Mouse (Mus musculus): ENCODE measurements around the gene Cd81. TPM values are rescaled to one million over a fixed set of nuclear protein-coding genes. Genes with fewer than 3 reads are reported as not detected.

Gene Cd81
- polyA plus RNA-seq, 1 experiment = 78.4 TPM

DNA sequence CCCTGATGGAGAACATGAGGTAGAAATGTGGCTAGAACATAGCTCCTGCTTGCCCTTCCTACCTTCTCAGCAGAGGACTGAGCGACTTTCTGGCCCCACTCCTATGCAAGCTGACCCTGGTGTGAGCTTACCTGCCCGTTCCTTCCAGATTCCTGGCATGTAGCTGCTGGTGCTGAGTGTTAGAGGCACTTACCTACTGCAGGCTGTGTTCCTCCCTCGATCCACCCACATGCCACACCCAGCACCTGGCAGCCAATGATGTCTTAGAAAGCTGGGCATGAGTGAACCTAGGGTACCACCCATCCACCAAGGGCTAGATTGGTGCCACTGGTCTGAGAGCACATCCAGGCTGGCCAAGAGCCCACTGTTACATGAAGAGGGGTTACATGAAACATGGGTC is 41.3 kb downstream of the Cd81 start:
- H3K4me3 ChIP-seq (ENCODE audit: control insufficient read depth, low read depth, low read length) = no peak overlapping the region
- H3K27me3 ChIP-seq (ENCODE audit: control insufficient read depth, insufficient read depth, low read length) = no peaks in the 10 kb centered on the region
- TF ChIP-seq CTCF (IDR thresholded peaks at IDR 0.05; ENCODE audit: control insufficient read depth, insufficient read depth, insufficient replicate concordance, low read depth, low read length) = no peak
- no peak for TF ChIP-seq POLR2A (IDR thresholded peaks at IDR 0.05; ENCODE audit: control insufficient read depth, low read depth, low read length)
- H3K36me3 ChIP-seq (ENCODE audit: control insufficient read depth, insufficient read depth, low read length) = no peaks in the 10 kb centered on the region
- no peak overlapping the region for H3K27ac ChIP-seq (ENCODE audit: control insufficient read depth, insufficient read depth, low read depth, low read length)
- no peaks in the 10 kb centered on the region for H3K4me1 ChIP-seq (ENCODE audit: control insufficient read depth, insufficient read depth, low read length)

GRCm38 (mm10) chr7:143094592-143095553 is 42.3 kb downstream of the Cd81 start, which contains the start of gene Trpm5:
Trpm5 (minus strand) TSS chr7:143094642.
- TF ChIP-seq POLR2A (IDR thresholded peaks at IDR 0.05; ENCODE audit: control insufficient read depth, low read depth, low read length) = no peak
- peak; percentile 81 for TF ChIP-seq CTCF (IDR thresholded peaks at IDR 0.05; ENCODE audit: control insufficient read depth, insufficient read depth, insufficient replicate concordance, low read depth, low read length)
- no peaks in the 10 kb centered on the region for H3K27me3 ChIP-seq (ENCODE audit: control insufficient read depth, insufficient read depth, low read length)
- H3K4me3 ChIP-seq (ENCODE audit: control insufficient read depth, low read depth, low read length) = no peak within 1 kb of the TSS
- H3K36me3 ChIP-seq (ENCODE audit: control insufficient read depth, insufficient read depth, low read length) = no peaks in the 10 kb centered on the region
- no peak within 1 kb of the TSS for H3K27ac ChIP-seq (ENCODE audit: control insufficient read depth, insufficient read depth, low read depth, low read length)
- H3K4me1 ChIP-seq (ENCODE audit: control insufficient read depth, insufficient read depth, low read length) = no peaks in the 10 kb centered on the region

DNA sequence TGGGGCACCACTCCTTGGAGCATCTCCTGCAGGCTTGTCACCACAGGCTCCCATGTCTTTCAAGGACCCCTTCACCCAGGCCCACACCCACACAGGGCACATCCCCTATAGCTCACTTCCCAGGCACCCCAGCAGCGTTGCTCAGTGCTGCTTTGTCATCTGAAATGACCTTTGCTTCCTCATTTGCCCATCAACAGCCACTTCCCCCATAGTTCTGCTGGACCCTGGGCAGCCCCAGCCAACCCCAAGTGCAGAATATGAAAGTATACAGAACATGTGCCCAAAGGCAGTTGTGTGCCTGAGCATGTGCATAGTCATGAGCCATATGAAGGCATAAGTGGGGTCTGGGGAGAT is 43.0 kb downstream of the Cd81 start:
- no peak overlapping the region for H3K4me3 ChIP-seq (ENCODE audit: control insufficient read depth, low read depth, low read length)
- no peaks in the 10 kb centered on the region for H3K4me1 ChIP-seq (ENCODE audit: control insufficient read depth, insufficient read depth, low read length)
- H3K27ac ChIP-seq (ENCODE audit: control insufficient read depth, insufficient read depth, low read depth, low read length) = no peak overlapping the region
- TF ChIP-seq CTCF (IDR thresholded peaks at IDR 0.05; ENCODE audit: control insufficient read depth, insufficient read depth, insufficient replicate concordance, low read depth, low read length) = no peak
- TF ChIP-seq POLR2A (IDR thresholded peaks at IDR 0.05; ENCODE audit: control insufficient read depth, low read depth, low read length) = no peak
- H3K36me3 ChIP-seq (ENCODE audit: control insufficient read depth, insufficient read depth, low read length) = no peaks in the 10 kb centered on the region
- no peaks in the 10 kb centered on the region for H3K27me3 ChIP-seq (ENCODE audit: control insufficient read depth, insufficient read depth, low read length)

DNA sequence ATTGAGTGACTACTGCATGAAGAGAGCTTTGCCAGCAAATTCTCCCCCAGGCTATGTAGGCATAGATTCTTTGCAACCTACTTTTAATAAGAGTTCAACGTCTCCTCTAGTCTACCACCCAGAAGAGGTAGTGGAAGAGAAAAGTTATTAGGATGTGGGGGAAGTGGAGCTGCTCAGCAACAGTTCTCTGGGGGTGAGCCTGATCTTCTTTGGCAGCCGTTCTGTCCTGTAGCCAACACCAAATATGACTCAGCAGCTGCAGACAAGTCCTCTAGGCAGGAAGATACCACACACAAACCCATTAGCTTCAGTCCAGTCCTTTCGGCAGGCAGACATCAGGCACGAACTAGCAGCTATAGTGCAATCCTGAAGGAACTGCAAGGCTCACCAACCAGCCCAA is 48.2 kb downstream of the Cd81 start:
- TF ChIP-seq CTCF (IDR thresholded peaks at IDR 0.05; ENCODE audit: control insufficient read depth, insufficient read depth, insufficient replicate concordance, low read depth, low read length) (no peak), POLR2A (IDR thresholded peaks at IDR 0.05; ENCODE audit: control insufficient read depth, low read depth, low read length) (no peak)
- Histone ChIP-seq H3K4me1 (ENCODE audit: control insufficient read depth, insufficient read depth, low read length) (no peaks in the 10 kb centered on the region), H3K27me3 (ENCODE audit: control insufficient read depth, insufficient read depth, low read length) (no peaks in the 10 kb centered on the region), H3K36me3 (ENCODE audit: control insufficient read depth, insufficient read depth, low read length) (no peaks in the 10 kb centered on the region), H3K27ac (ENCODE audit: control insufficient read depth, insufficient read depth, low read depth, low read length) (no peak overlapping the region), H3K4me3 (ENCODE audit: control insufficient read depth, low read depth, low read length) (no peak overlapping the region)

DNA sequence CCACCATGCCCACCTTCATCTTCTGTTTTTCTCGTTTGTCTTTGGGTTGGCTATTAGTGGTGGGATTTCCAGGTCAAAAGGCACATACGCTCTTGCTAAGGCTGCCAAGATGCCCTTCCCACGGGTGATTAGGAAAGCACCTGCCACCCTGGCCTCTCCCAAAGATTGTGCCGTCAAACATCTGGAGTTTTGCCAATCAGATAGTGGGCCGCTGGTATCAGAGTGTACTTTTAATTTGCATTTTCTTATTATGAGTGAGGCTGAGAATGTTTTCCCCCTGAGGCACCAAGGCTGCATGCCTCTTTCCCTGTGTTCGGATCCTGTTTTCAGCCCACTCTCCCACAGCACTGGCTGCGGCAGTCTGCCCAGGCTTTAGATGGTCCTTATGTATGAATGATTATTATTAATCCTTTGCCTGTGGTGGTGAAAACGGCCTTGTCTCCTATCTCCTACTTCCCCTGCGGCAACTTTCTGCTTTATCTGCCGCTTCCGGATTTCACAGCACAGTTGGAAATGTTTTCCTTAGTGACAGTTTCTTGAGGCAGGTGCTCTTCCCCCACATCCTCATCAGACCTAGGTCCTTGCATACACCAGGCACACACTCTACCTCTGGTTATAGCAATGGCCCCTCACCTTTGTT is 52.8 kb downstream of the Cd81 start:
- TF ChIP-seq CTCF (IDR thresholded peaks at IDR 0.05; ENCODE audit: control insufficient read depth, insufficient read depth, insufficient replicate concordance, low read depth, low read length) (no peak), POLR2A (IDR thresholded peaks at IDR 0.05; ENCODE audit: control insufficient read depth, low read depth, low read length) (no peak)
- Histone ChIP-seq H3K4me1 (ENCODE audit: control insufficient read depth, insufficient read depth, low read length) (peaks cover 10% of the 10 kb centered on the region), H3K4me3 (ENCODE audit: control insufficient read depth, low read depth, low read length) (no peak overlapping the region), H3K36me3 (ENCODE audit: control insufficient read depth, insufficient read depth, low read length) (no peaks in the 10 kb centered on the region), H3K27me3 (ENCODE audit: control insufficient read depth, insufficient read depth, low read length) (no peaks in the 10 kb centered on the region), H3K27ac (ENCODE audit: control insufficient read depth, insufficient read depth, low read depth, low read length) (no peak overlapping the region)

DNA sequence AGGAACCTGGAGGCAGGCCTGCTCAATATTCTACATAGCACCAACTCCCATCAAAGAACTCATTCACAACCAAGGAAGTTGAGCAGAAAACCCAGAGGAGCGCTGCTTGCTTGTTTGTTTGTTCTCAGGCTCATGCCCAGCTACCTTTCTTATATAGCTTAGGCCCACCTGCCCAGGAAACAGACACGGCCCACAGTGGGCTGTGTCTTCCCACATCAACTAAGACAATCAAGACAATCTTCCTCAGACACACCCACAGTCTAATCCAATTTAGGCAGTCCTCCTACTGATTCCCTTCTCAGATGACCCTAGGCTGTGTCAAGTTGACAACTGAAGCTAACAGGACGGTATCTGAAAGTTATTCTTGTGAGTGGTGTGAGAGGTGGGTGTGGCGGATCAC is 53.5 kb downstream of the Cd81 start, which contains the start of gene Kcnq1:
Gene Kcnq1 (plus strand): TSS at position 301 of the 400 bp plus-strand sequence.
- Histone ChIP-seq H3K27me3 (ENCODE audit: control insufficient read depth, insufficient read depth, low read length) (no peaks in the 10 kb centered on the region), H3K27ac (ENCODE audit: control insufficient read depth, insufficient read depth, low read depth, low read length) (no peak within 1 kb of the TSS), H3K36me3 (ENCODE audit: control insufficient read depth, insufficient read depth, low read length) (no peaks in the 10 kb centered on the region), H3K4me3 (ENCODE audit: control insufficient read depth, low read depth, low read length) (peak within 1 kb of the TSS; percentile 15; the same call in 1 of the 2 replicates), H3K4me1 (ENCODE audit: control insufficient read depth, insufficient read depth, low read length) (peaks cover 10% of the 10 kb centered on the region)
- TF ChIP-seq CTCF (IDR thresholded peaks at IDR 0.05; ENCODE audit: control insufficient read depth, insufficient read depth, insufficient replicate concordance, low read depth, low read length) = no peak
- no peak for TF ChIP-seq POLR2A (IDR thresholded peaks at IDR 0.05; ENCODE audit: control insufficient read depth, low read depth, low read length)

All from testis, adult 2 months (tissue).